In the genomic region with DNA sequence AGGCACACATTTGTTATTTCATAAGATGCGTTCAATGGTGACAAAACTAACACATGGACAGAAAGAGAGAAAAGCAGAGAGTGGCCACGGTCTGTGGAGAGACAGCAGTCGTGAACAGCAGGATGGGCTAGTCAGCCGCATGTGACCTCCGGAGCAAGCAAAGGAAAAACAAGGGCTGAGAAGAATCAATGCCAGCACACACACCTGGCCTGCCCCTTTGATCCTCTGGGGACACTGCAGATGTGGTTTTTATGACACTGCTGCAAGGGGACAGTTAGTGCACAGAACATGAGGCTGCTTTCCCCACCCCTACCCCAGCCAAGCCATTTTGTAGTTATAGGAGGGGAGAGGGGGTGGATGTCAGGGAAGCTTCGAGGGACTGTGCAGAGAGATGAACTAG, we compare ENCODE assay signal across 24 mouse cellular contexts.
"Had no signal": no experiment of that assay in that cellular context is flagged by ENCODE, and none has a peak within 500 bp of the region (broad histone marks: within the 10 kb centered on the region; RNA-seq: fewer than 3 reads in every experiment).

No protein-coding gene starts in this region.

- H3K9me3 ChIP-seq: heart, embryonic 10.5 days; heart, embryonic 12.5 days; hindbrain, embryonic 10.5 days; hindbrain, embryonic 12.5 days; intestine, embryonic 15.5 days; limb, embryonic 12.5 days; liver, embryonic 12.5 days had no signal

- H3K27me3 ChIP-seq: heart, embryonic 12.5 days; hindbrain, embryonic 12.5 days; intestine, embryonic 15.5 days; limb, embryonic 12.5 days; liver, embryonic 12.5 days had no signal

- ATAC-seq: hindbrain, embryonic 16.5 days; inflammation-experienced regulatory T-cells, adult 6 months; intestine, embryonic 15.5 days; intestine, postnatal 0 days; liver, embryonic 12.5 days had no signal

- DNase-seq: gastrocnemius, postnatal 25 days; heart, adult 2 months; heart, postnatal 10 days; heart, postnatal 4 days; kidney, adult 18-20 months; kidney, adult 8-10 months; kidney, postnatal 10 days; kidney, postnatal 25 days; kidney, postnatal 4 days; left cerebral cortex, postnatal 4 days; liver had no signal

- H3K27ac ChIP-seq: heart, adult 2 months; hindbrain, embryonic 10.5 days; hindbrain, embryonic 12.5 days; hindbrain, embryonic 14.5 days; intestine, embryonic 15.5 days; layer of hippocampus, adult 2 months; left cerebral cortex, adult 2 months; limb, embryonic 12.5 days; liver, embryonic 12.5 days had no signal

- H3K4me3 ChIP-seq: heart, adult 2 months; heart, embryonic 10.5 days; heart, embryonic 12.5 days; hindbrain, embryonic 10.5 days; hindbrain, embryonic 12.5 days; intestine, embryonic 15.5 days; layer of hippocampus, adult 2 months; left cerebral cortex, adult 2 months; limb, embryonic 12.5 days; liver, embryonic 12.5 days had no signal

- H3K4me2 ChIP-seq: heart, embryonic 12.5 days; hindbrain, embryonic 12.5 days; hindbrain, embryonic 14.5 days; intestine, embryonic 15.5 days; limb, embryonic 12.5 days; liver, embryonic 12.5 days had no signal

- H3K9ac ChIP-seq: heart, embryonic 12.5 days; hindbrain, embryonic 12.5 days; hindbrain, embryonic 14.5 days; intestine, embryonic 15.5 days; limb, embryonic 12.5 days; liver, embryonic 12.5 days had no signal

- H3K36me3 ChIP-seq: heart, embryonic 10.5 days; heart, embryonic 12.5 days; hindbrain, embryonic 12.5 days; intestine, embryonic 15.5 days; limb, embryonic 12.5 days; liver, embryonic 12.5 days had no signal
